Mouse (Mus musculus) ES-CJ7 (cell line): ENCODE results near the gene Stim1.

Source experiments
- DNase-seq: peaks from one replicate; pipeline ENCODE4 v3.0.0; 2011; ENCODE audit warnings: low read depth, low spot score

The Stim1 gene

DNA sequence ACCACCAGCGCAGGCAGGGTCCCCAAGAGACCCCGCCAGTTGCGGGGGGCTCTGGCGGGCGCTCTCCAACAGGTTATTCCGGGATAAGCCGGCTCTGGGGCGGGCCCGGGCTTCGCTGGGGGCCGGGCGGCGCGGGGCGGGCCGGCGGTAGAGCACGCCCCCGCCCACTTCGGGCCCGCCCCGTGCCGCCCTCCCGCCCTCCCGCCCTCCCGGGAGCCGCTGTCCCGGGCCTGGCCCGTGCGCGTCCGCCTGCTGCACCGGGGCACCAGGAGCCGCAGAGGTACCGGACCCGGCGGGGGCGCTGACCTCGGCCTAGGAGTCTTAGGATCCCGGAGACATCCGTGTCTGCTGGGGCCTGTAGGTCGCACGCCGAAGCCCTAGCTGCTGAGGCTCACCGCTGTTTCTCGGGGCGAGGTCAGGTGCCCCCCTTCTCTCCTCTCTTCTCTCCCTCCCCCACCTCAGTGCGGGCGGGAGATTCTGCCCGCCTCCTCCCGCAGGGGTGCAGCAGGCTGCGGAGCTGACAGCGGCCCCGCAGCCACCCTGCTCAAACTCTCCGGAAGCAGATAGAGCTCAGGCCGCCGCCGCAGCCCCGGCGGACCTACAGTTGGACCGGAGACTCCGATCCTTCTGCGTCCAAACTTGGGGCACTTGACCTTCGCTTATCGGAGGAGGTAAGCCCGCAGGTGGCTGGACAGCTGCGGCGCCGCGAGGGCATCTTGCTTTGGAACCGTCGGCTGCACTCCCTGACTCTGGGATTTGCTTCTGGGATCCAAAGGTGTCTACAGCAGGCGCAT lies at the start of gene Stim1:
Stim1 (plus strand) TSS at position 206 of the 794 bp plus-strand sequence.
- peak; percentile 52 for DNase-seq

DNA sequence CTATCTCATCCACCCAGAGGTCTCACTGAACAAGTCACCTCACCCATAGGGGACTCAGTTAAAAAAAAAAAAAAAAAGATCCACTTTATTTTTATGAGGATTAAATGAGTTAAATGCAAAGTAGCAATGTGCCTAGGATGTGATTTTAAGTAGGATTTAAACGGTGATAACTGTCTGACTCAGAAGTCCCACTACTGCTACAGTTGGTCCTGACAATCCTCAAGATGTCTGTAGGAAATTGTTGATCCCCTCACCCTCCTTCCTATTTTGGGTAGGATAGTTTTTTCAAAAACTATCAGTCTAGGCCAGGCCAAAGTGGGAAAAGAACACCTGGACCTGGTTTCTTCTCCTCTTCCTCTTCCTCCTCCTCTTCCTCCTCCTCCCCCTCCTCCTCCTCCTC lies 45.7 kb upstream of the Stim1 start:
- DNase-seq = no peak

DNA sequence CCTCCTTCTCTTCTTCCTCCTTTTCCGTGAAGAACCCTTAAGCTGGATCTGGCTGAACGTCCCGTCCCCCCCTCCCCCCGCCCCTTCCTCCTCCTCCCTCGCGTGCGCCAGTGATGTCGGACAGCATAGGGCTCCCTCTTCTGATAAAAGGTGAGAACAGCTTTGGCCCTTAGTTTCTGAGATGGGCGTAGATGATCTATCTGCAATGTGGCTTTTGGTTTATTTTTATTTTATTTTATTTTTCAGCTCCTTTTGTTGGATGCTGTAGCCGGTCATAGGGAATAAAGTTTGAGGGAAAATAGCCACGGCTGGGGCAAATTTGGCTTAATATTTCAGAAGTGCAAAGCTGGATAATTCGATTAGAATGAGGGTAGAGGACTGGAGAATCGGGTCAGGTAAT lies 45.3 kb upstream of the Stim1 start:
- DNase-seq = peak; percentile 81

DNA sequence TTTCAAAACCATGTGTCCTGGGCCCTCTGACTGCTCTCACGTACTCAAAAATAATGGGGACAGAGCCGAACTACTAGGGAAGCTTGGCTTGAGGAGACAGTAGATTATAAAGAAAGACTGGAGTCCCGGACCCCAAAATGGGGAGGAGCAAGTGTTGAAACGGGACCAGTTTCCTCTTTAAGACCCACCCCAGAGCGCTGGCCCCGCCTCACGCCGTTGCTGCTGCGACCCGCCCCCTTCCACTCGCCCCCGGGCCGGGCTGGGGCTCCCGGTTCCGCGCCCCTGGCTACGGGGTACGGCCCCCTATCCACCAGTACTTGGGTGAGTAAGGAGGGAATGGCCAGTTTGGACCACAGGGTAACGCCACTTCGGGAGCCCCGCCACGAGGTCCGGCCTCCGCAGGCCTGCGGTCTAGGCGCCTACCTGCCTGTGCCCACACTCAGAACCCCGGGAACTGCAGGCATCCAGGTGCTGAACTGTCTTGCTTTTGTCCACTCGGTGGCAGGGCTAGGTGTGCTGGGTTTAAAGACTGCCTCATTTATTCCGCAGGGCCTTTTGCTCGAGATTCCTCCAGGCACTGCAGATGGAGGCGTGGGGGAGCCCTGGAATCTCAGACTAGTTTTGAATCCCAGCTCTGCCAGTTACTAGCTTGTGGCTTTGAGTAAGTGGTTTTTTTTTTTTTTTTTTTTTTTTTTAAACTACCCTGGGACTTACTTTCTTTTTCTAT lies 44.6 kb upstream of the Stim1 start:
- DNase-seq = peak; percentile 72

DNA sequence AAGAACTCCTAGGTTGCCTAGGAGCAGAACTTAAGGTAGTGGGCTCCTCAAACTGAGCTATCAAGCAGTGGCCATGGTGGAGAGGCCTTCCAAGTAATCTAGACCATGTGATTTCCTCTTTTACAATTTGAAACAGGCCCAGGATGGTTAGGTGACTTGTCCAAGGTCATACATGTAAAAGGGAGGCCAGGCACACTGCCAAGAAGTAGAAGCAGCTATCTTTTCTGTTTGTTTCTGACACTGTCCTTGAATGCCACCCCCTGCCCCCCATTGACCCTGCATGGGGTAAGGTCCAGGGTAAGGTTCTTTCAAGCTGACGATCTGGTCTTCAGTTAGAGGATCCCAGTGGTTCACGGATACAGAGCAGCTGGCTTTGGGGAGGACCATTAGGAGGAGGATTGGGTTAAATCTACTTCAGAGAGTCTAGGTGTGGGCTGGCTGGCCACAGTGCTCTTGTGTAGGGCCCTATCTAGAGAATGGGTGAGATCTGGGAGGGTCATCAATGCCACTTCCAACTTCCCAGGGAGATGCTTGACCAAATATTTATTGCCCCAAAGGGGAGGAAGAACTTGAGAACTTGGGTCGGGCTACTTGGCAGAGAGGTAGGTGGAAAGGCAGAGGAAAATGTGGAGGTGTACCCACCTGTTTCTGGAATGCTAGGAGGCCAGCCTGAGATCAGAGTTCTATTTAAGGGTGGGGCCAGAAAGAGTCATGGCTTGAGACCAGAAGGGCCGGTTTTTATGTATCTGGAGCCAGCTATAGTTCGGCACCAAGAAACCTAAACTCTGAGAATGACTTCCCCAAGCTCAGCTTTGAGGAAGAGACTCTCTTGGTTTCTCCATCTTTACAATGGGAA lies 43.5 kb upstream of the Stim1 start:
- no peak for DNase-seq

DNA sequence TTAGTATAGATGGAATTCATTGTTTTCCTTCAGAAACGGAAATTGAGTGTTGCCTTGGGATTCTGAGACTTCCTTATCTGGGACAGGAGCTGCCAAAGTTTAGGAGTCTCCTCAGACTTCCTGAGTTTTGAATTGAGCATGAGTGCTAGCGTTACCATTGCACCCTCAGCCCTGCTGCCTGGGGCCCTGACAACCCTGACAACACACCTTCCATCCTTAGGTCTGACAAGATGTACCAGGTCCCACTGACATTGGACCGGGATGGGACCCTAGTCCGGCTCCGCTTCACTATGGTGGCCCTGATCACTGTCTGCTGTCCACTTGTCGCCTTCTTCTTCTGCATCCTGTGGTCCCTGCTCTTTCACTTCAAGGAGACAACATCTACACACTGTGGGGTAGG lies 41.6 kb upstream of the Stim1 start:
- DNase-seq = no peak

DNA sequence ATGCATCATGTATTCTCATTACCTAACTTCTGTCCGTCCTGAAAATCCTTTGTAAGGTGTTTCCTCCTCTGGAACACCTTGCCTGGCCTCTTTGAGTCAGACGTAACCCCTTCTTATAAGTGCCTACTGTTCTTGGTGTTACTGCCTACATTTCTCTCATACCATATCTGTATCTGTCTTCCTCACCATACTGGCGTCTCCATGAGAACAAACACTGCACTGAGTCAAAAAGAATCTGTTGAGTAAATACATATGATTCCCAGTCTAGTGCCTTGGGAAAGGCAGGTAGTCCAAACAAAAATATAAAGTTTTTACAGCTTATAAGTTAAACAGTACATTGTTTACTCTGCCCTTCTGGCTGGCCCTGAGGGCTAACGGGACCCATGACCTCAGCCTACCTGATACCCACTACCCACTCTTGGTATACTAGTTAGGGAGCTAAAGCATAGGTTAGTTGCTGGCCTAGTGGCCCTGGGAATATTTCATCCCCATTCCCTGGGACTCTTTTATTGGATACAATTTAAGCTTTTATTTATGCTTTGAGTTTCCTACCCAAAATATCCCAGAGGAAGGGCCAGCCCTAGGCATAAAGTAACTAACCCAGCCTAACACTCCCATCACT lies 39.4 kb upstream of the Stim1 start:
- no peak for DNase-seq

DNA sequence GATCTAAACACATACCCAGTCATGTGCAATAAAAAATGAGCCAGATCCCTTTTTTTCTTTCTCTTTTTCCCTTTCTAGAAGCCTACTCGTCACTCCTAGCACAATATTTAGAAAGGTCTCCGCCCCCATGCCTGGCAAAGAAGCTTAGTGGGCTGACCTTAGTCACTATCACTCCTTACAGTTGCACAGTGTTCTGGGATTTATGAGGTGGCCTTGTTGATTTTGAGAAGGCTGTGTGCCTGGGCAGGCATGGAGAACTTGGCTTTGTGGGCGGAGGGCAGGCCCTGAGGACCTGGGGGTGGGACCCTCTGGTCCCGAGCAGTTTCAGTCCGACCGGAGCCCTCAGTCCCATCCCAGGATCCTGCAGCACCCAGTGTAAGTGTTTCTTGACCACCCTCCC lies 37.8 kb upstream of the Stim1 start:
- no peak for DNase-seq

DNA sequence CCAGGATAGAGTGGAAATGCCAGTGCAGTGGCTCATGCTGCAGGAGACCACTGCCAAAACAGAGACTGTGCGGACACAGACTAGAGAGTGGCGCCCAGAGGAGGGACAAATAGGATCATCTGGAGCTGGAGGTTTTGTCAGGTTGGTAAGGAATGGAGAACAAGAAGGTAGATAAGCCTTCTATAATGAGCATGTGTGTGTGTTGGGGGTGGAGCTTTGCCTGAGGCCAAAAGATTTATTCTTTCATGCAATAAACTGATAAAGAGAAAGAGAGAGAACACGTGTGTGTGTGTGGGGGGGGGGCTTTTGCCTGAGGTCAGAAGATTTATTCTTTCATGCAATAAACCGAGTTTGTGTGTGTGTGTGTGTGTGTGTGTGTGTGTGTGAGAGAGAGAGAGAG lies 34.5 kb upstream of the Stim1 start:
- DNase-seq = no peak

DNA sequence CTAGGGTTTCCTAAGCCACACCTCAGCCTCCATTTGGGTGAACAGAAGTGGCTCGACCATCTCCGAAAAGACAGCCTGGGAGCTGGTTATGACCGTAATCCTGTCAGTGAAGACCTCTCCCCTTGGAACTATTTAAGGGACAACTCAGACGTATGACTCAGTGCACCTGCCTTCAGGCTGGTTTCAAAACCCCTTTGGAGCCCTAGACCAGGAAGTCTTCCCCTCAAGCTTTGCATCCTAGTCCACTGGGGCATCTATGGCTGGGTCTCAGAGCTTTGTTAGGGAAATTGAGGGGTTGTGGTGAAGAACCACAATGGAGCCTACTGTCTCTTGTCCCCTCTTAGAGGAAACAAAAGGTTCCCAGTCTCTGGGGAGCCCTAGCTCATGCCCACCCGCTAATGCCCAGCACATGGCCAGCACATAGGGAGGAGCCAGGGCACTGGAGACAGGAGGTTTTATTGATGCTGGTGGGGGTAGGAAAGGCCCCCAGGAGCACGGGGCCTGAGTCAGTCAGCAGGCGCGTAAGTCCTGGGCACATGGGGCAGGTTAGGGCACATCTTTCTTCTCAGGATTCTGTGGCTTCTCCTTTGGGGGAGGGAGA lies 28.8 kb upstream of the Stim1 start:
- no peak for DNase-seq

DNA sequence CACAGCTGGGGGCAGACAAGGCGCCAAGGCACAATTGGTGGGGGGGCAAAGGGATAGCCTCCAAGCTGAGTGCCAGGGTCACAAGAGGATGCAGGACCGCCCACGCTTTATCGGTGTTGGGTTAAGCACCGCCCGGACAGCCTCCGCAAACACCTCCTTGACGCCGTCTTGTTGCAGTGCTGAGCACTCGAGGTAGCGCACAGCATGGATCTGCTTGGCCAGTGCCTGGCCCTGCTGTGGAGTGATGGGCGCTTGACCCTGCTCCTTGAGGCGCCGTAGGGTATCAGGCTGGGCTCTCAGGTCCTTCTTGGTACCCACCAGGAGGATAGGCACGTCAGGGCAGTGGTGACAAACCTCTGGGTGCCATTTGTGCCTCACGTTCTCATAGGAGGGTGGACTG lies 28.0 kb upstream of the Stim1 start:
- no peak for DNase-seq

DNA sequence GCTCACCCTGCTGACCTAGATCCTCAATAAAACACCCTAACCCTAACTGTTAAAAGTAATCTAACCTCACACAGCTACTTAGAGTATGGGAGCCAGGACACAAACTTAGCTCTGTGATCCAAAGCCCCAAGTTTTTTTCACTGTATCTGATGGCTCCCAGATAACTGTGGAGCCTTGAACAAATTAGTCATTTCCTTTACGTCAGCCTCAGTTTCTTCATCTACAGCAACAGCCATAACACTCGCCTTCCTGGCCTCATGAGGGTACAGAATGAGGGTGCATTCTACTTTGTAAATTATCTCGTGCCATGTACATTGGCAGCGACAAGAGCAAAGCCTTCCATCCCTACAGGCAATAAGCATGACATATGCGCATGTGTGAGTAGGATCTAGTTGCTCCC lies 25.2 kb upstream of the Stim1 start:
- no peak for DNase-seq

DNA sequence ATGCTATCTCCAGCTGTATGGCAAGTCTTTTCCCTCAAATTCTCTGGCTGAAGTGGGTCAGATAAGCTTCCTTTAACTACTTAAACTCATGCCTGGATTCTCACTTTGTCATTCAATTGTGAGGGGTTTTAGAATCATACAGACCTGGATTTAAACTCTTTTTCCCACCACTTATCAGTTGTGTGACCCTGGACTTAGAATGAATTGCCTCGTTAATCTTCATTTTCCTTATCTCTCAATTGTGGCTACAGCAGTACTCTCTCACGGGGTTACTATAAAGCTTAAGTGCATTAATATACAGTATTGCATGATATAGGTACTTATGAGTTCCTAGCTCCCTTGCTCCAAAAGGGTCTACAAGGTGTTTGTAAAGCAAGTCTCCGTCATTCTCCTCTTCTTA lies 24.7 kb upstream of the Stim1 start:
- DNase-seq = no peak

DNA sequence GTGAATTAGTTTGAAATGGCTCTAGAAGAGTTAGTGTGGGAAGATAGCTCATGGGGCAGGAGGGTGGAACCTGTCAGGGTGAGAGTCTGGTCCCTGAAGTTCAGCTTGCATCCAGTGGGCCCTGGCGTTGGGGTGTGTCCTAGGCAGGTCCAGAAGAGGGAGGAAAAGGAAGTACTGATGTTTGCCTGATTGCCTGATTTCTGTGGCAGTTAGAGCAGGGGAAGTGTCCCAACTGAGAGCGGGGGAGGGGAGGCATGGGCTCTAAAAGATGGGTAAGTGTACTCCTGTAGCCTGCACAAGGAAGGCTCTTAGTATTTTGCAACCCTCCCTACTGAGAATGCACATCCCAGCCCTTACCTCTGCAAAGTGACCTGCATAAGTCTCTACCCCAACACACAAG lies 23.7 kb upstream of the Stim1 start:
- no peak for DNase-seq

DNA sequence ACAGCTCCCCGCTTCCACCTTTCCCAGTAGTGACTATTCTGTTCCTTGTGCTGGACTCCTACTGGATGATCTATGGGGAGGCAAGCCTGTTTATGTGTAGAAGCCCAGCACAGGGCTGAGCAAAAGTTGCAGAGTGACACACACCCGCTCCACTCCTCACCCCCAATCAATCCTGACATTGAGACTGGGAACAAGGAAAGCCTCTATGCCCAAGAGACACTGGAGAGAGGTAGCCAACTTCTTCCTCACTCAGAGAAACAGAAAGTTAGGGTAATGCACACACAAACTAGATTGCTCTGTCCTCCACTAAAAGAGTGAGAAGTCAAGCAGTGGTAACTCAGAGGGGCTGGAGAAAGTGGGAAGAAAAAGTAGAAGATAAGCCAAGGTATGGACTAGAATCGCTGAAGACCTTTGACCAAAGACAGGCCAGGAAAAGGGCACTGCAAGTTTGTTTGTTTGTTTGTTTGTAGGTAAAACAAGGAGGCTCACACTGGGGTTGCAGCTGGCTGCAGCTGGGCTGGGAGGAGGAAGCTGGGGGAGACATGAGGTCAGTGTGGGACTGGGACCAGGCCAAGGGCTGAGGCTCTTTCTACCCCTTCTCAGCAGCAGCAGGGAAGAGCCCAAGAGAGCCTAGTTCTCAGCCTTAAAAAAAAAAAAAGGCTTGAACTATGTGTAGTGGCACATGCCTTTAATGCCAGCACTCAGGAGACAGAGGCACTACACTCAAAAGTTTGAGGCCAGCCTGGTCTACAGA lies 22.6 kb upstream of the Stim1 start:
- DNase-seq = no peak

DNA sequence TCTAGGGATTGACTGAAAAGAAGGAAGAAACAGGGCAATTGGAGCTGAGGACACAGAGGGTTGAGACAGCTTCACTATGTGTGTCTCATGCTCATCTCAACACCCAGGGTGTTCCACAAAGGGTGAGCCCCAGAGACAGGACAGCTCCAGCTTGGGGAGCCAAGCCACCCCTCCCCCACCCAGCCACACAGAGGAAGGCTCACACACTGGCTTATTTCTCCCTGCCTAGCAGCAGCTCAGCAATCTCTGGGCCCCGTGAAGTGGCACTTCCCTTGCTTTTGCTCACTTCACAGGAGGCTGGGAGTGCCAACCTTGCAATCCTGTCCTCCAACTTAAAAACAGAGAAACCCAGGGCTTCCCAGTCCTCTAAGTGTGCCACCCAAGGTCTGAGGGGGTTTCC lies 21.8 kb upstream of the Stim1 start:
- no peak for DNase-seq

DNA sequence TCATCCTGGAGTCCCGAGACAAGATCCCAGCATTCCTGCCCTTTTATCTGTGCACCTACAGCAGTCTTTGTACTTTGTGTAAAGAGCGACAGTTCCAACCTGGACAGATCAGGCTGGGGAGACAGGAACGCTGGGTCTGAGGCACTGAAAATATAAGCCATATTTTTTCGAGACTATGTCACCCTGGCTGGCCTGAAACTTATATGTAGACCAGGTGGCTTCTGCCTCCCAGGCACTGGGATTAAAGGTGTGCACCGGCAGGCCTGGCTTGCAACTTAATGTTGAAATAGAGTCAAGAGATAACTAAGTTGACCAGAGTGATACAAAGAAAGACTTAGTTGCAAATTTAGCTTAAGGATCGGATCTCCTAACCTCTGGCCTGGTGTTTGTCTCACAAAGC lies 21.3 kb upstream of the Stim1 start:
- no peak for DNase-seq

DNA sequence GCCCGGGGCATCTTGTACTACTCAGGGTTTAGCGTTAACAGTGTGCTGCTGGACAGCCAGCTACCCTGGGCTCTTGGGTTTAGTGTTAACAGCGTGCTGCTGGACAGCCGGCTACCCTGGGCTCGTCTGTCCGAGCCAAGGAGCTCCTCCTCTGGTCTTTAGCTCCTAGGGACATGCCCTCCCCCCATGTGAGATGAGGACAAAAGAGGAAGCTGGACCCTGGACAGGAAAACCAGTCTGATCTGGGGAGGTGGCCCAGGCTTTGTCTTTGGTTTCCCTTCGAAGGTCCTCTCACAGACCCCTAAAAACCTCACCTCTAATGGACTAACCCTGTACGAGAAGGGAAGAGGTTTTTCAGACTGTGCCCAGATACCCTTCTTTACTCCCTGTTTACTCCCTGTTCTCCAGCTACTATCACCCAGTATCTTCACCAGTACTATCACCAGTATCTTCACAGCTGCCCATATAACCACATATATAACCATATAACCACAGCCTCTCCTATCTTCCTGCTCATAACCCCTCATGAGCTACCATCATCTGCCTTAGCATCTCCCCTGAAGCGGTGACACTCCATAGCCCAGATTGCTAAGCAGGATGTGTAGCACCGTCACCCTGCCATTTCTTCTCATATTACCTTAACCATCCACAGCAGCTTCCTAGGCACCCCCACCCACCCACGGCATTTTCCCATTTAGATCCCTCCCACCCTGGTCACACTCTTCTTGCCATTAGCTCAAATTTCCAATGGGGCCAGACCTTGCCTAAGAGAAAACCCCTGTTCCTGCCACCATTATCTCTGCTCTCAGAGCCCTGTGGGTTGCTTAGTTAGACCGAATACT lies 20.4 kb upstream of the Stim1 start:
- DNase-seq = no peak

DNA sequence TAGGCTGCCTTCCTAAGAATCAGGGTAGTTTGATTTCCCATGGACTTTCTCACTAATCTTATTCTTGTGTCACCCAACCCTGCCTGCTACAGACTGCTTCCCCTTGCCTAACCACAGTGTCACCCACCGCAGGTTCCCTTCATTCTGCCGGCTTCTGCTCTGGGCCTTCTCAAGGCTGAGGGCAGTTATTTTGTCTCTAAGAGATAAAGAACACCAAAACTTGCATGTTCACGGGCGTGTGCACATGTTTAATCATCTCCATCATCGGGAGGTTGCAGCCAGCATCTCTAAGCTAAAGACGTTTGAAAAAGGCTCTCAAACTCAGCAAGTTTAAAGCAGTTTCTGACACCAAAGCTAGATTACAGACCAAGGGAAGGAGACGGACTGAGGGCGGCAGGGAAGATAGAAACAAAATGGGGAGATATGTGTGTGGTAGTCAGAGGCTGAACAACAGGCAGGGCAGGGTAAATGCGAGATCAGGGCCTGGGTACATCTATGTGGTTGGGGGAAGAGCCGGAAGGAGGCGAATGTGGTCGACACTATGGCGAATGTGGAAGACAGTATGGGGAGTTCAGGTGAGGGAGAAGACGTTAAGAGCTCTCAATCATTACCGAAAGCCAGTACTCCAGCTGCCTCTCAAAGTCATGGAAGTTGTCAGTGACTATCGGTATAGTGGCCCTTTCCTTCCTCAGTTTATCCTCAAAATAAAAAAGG lies 18.8 kb upstream of the Stim1 start:
- no peak for DNase-seq
